In genomic region chr7:98176322-98177070, GRCm38 (mm10) we compare ENCODE assay signal across 7 mouse cellular contexts. TPM values are rescaled to one million over a fixed set of nuclear protein-coding genes. Genes with fewer than 3 reads are reported as not detected.
A peak's percentile ranks its signal among the peaks of the same experiment; 100 is the strongest.
DNase-seq lines count a peak whose midpoint lies in the region; ATAC-seq and TF ChIP-seq lines count a peak whose summit lies in the region.

No protein-coding gene starts in this region.

- 78% methylated on average over 8 of the region's 8 CpGs for WGBS in forebrain, embryonic 16.5 days
- 29% methylated on average over 8 of the region's 8 CpGs for WGBS in liver, embryonic 14.5 days (ENCODE audit: insufficient replicate concordance)

- no peaks in the 10 kb centered on the region for H3K27me3 ChIP-seq in megakaryocyte, embryonic 14.5 days (replicated peaks)
- peaks cover 5% of the 10 kb centered on the region; the same call in 1 of the 2 replicates for H3K27me3 ChIP-seq in forebrain, embryonic 16.5 days (replicated peaks; ENCODE audit: control insufficient read depth, insufficient read depth, low read length)
- no peaks in the 10 kb centered on the region for H3K27me3 ChIP-seq in liver, embryonic 14.5 days (ENCODE audit: control insufficient read depth, insufficient read depth, low read length)

- H3K27ac ChIP-seq in forebrain, embryonic 16.5 days (ENCODE audit: low read length): no peak overlapping the region
- H3K27ac ChIP-seq in liver, embryonic 14.5 days: peak overlapping the region; percentile 96

- peak in 1 of 3 experiments; percentile 49 for DNase-seq in liver, embryonic 14.5 days (ENCODE audit: low read depth in 3 of 3, low spot score in 3 of 3)
- peak; percentile 59 for DNase-seq in thymus, postnatal 14 days
- no peak for DNase-seq in left cerebral cortex, adult 18-20 months (ENCODE audit: low spot score in 2 of 2)
- DNase-seq in embryo, embryonic 10 days (ENCODE audit: low spot score): no peak

- no peak for ATAC-seq in megakaryocyte, adult 5-6 weeks (ENCODE audit: poor library complexity, severe bottlenecking)
- no peak for ATAC-seq in forebrain, embryonic 16.5 days
- ATAC-seq in liver, embryonic 14.5 days (ENCODE audit: insufficient read depth): peak; percentile 46

- H3K36me3 ChIP-seq in megakaryocyte, embryonic 14.5 days (replicated peaks; ENCODE audit: low read length): peaks cover 35% of the 10 kb centered on the region
- no peaks in the 10 kb centered on the region for H3K36me3 ChIP-seq in forebrain, embryonic 16.5 days (ENCODE audit: control insufficient read depth, insufficient read depth)
- no peaks in the 10 kb centered on the region; the same call in 1 of the 2 replicates for H3K36me3 ChIP-seq in liver, embryonic 14.5 days (replicated peaks; ENCODE audit: control insufficient read depth, insufficient read depth, low read depth)

- TF ChIP-seq EP300 in liver, embryonic 14.5 days (IDR thresholded peaks at IDR 0.05; ENCODE audit: low read depth): no peak

- H3K4me2 ChIP-seq in forebrain, embryonic 16.5 days (ENCODE audit: low read length): peak overlapping the region; percentile 75; the same call in 1 of the 2 replicates
- H3K4me2 ChIP-seq in liver, embryonic 14.5 days (ENCODE audit: low read depth): peak overlapping the region; percentile 94

- H3K9me3 ChIP-seq in megakaryocyte, embryonic 14.5 days: no peaks in the 10 kb centered on the region
- no peaks in the 10 kb centered on the region for H3K9me3 ChIP-seq in forebrain, embryonic 16.5 days (ENCODE audit: control insufficient read depth, low read length)
- H3K9me3 ChIP-seq in liver, embryonic 14.5 days (ENCODE audit: control insufficient read depth, low read length): no peaks in the 10 kb centered on the region

- peak overlapping the region; percentile 99 for H3K4me3 ChIP-seq in megakaryocyte, embryonic 14.5 days (replicated peaks)
- no peak overlapping the region for H3K4me3 ChIP-seq in forebrain, embryonic 16.5 days (replicated peaks; ENCODE audit: low read length)
- H3K4me3 ChIP-seq in liver, embryonic 14.5 days (ENCODE audit: insufficient read depth in 1 of 2, low read depth in 2 of 2, low read length in 2 of 2): peak overlapping the region; percentile 76 to 95

- TF ChIP-seq CTCF in liver, embryonic 14.5 days (IDR thresholded peaks at IDR 0.05; ENCODE audit: low read depth): no peak

- no peak overlapping the region for H3K9ac ChIP-seq in forebrain, embryonic 16.5 days (replicated peaks; ENCODE audit: low read depth, low read length)
- H3K9ac ChIP-seq in liver, embryonic 14.5 days (replicated peaks): peak overlapping the region; percentile 88

- peaks cover 94% of the 10 kb centered on the region for H3K4me1 ChIP-seq in megakaryocyte, embryonic 14.5 days
- peaks cover 17% of the 10 kb centered on the region for H3K4me1 ChIP-seq in forebrain, embryonic 16.5 days (replicated peaks; ENCODE audit: control insufficient read depth, insufficient read depth, low read length)
- peaks cover 46 to 69% of the 10 kb centered on the region in 2 experiments for H3K4me1 ChIP-seq in liver, embryonic 14.5 days (replicated peaks; ENCODE audit: control insufficient read depth in 2 of 2, insufficient read depth in 2 of 2, low read length in 1 of 2)

RNA-seq across cellular contexts. Expression of gene Capn5, which starts 1.6 kb away (rescaled TPM):
- polyA plus RNA-seq in megakaryocyte, embryonic 14.5 days (2012; ENCODE audit: insufficient read depth, low replicate concordance): 38.7 and 73.9 TPM in 2 replicates
- 1.1 TPM in 2 replicates for total RNA-seq in megakaryocyte, adult 5-6 weeks (2015)
- total RNA-seq in megakaryocyte, adult 5-6 weeks (2017): 0.73 and 0.89 TPM in 2 replicates
- 17.5 and 18.7 TPM in 2 replicates for polyA plus RNA-seq in forebrain, embryonic 16.5 days (2015; fragmentation: Nextera tagmentation; extraction: Ambion mirVana)
- 13.1 and 13.2 TPM in 2 replicates for polyA plus RNA-seq in liver, embryonic 14.5 days (2012; rRNA removed)
- 8.9 and 9.8 TPM in 2 replicates for polyA plus RNA-seq in liver, embryonic 14.5 days (2014; fragmentation: Nextera tagmentation; extraction: Ambion mirVana)
- 10 to 100 TPM; 30.4 to 35.0 TPM for total RNA-seq in left cerebral cortex, adult 18-20 months (2021)

RNA-seq across cellular contexts. Expression of gene B3gnt6, which starts 22.8 kb away (rescaled TPM):
- not detected in 2 replicates for polyA plus RNA-seq in megakaryocyte, embryonic 14.5 days (2012; ENCODE audit: insufficient read depth, low replicate concordance)
- total RNA-seq in megakaryocyte, adult 5-6 weeks (2015): 0.11 and 0.38 TPM in 2 replicates
- 0.28 and 0.59 TPM in 2 replicates for total RNA-seq in megakaryocyte, adult 5-6 weeks (2017)
- polyA plus RNA-seq in forebrain, embryonic 16.5 days (2015; fragmentation: Nextera tagmentation; extraction: Ambion mirVana): 0.30 and 0.36 TPM in 2 replicates
- 0.03 and 0.08 TPM in 2 replicates for polyA plus RNA-seq in liver, embryonic 14.5 days (2012; rRNA removed)
- 0.05 TPM in 1 of 2 replicates, not detected in the other for polyA plus RNA-seq in liver, embryonic 14.5 days (2014; fragmentation: Nextera tagmentation; extraction: Ambion mirVana)
- total RNA-seq in left cerebral cortex, adult 18-20 months (2021): under 1 TPM; 0.21 to 0.42 TPM

RNA-seq across cellular contexts. Expression of gene Omp, which starts 31.2 kb away (rescaled TPM):
- polyA plus RNA-seq in megakaryocyte, embryonic 14.5 days (2012; ENCODE audit: insufficient read depth, low replicate concordance): 0.29 TPM in 1 of 2 replicates, not detected in the other
- not detected in 2 replicates for total RNA-seq in megakaryocyte, adult 5-6 weeks (2015)
- total RNA-seq in megakaryocyte, adult 5-6 weeks (2017): not detected in 2 replicates
- 0.66 and 0.84 TPM in 2 replicates for polyA plus RNA-seq in forebrain, embryonic 16.5 days (2015; fragmentation: Nextera tagmentation; extraction: Ambion mirVana)
- 0.61 and 0.63 TPM in 2 replicates for polyA plus RNA-seq in liver, embryonic 14.5 days (2012; rRNA removed)
- 0.24 and 0.44 TPM in 2 replicates for polyA plus RNA-seq in liver, embryonic 14.5 days (2014; fragmentation: Nextera tagmentation; extraction: Ambion mirVana)
- under 1 TPM; 0.60 to 0.66 TPM for total RNA-seq in left cerebral cortex, adult 18-20 months (2021)

RNA-seq across cellular contexts. Expression of gene Myo7a, which starts 57.2 kb away (rescaled TPM):
- 37.5 and 149 TPM in 2 replicates for polyA plus RNA-seq in megakaryocyte, embryonic 14.5 days (2012; ENCODE audit: insufficient read depth, low replicate concordance)
- 7.3 and 8.4 TPM in 2 replicates for total RNA-seq in megakaryocyte, adult 5-6 weeks (2015)
- 12.7 and 13.9 TPM in 2 replicates for total RNA-seq in megakaryocyte, adult 5-6 weeks (2017)
- polyA plus RNA-seq in forebrain, embryonic 16.5 days (2015; fragmentation: Nextera tagmentation; extraction: Ambion mirVana): 17.9 and 18.1 TPM in 2 replicates
- 10.3 and 10.4 TPM in 2 replicates for polyA plus RNA-seq in liver, embryonic 14.5 days (2012; rRNA removed)
- polyA plus RNA-seq in liver, embryonic 14.5 days (2014; fragmentation: Nextera tagmentation; extraction: Ambion mirVana): 6.6 and 7.3 TPM in 2 replicates
- total RNA-seq in left cerebral cortex, adult 18-20 months (2021): 10 to 100 TPM in 1 of 2 experiments, 1 to 10 TPM in 1; 9.9 to 10.3 TPM
